Mouse (Mus musculus) CH12F3 (cell line): ENCODE data around the gene 4933411K16Rik.
"Not testable (repeated sequence)": the region's sequence is repeated elsewhere in the genome, so short reads cannot be mapped to it uniquely, and the experiment has no call there.

Experiments
- in situ Hi-C: fragments of 300-500 bp; cut with MboI; formaldehyde crosslinking; loops from 2 replicates; pipeline ENCODE4 v1.14.3; 2020; ENCODE audit warnings: low sequenced_read_pairs

Gene 4933411K16Rik

GRCm38 (mm10) chr19:42075051-42075450, 23.0 kb downstream of the 4933411K16Rik start:
- in situ Hi-C loops: no loop called here

GRCm38 (mm10) chr19:42075992-42076391, 23.9 kb downstream of the 4933411K16Rik start:
- in situ Hi-C loops: no loop called here

- in situ Hi-C loops: no loop called here
Observed at GRCm38 (mm10) chr19:42078566-42078965, 26.5 kb downstream of the 4933411K16Rik start.

GRCm38 (mm10) chr19:42079006-42079405, 27.0 kb downstream of the 4933411K16Rik start:
- in situ Hi-C loops: no loop called here

GRCm38 (mm10) chr19:42079950-42080349, 27.9 kb downstream of the 4933411K16Rik start:
- in situ Hi-C loops: no loop called here

- in situ Hi-C loops: no loop called here
Observed at GRCm38 (mm10) chr19:42080469-42080868, 28.4 kb downstream of the 4933411K16Rik start.

GRCm38 (mm10) chr19:42081613-42082012, 29.6 kb downstream of the 4933411K16Rik start:
- in situ Hi-C loops: not testable (repeated sequence)

GRCm38 (mm10) chr19:42085690-42086089, 33.6 kb downstream of the 4933411K16Rik start:
- in situ Hi-C loops: no loop called here

GRCm38 (mm10) chr19:42086166-42086565, 34.1 kb downstream of the 4933411K16Rik start, which contains the start of gene Morn4:
TSS of gene Morn4 (minus strand) at chr19:42086357.
- in situ Hi-C loops: no loop called here

GRCm38 (mm10) chr19:42089103-42089747, 37.2 kb downstream of the 4933411K16Rik start:
- in situ Hi-C loops: no loop called here

- in situ Hi-C loops: no loop called here
Observed at GRCm38 (mm10) chr19:42089748-42090595, 37.9 kb downstream of the 4933411K16Rik start, which contains the start of gene Pi4k2a. TSS of gene Pi4k2a (plus strand) at chr19:42090470.

- in situ Hi-C loops: no loop called here
Observed at GRCm38 (mm10) chr19:42090637-42091141, 38.6 kb downstream of the 4933411K16Rik start.

- in situ Hi-C loops: no loop called here
Observed at GRCm38 (mm10) chr19:42099406-42099805, 47.4 kb downstream of the 4933411K16Rik start.
